Mouse (Mus musculus) spleen, postnatal 10 days (tissue): ENCODE data around the gene Zfp131.
"Not testable (repeated sequence)": the region's sequence is repeated elsewhere in the genome, so short reads cannot be mapped to it uniquely, and the experiment has no call there.

ENCODE experiments used
- DNase-seq, 2 experiments: peaks; one replicate each; pipeline ENCODE4 v3.0.0; 2021 to 2022; ENCODE audit warnings: low spot score in 2 of 2

Zfp131 gene

GRCm38 (mm10) chr13:119790761-119791579, at the start of gene Zfp131:
Gene Zfp131, minus strand, starts transcription at chr13:119790889.
- DNase-seq: peak; percentile 84 to 95

GRCm38 (mm10) chr13:119839982-119840381, 49.3 kb upstream of the Zfp131 start:
- DNase-seq: not testable (repeated sequence)

- DNase-seq: peak in 1 of 2 experiments; percentile 36
Measured at GRCm38 (mm10) chr13:119837719-119838337, 47.1 kb upstream of the Zfp131 start.

- DNase-seq: peak in 1 of 2 experiments; percentile 3
Measured at GRCm38 (mm10) chr13:119836324-119836811, 45.7 kb upstream of the Zfp131 start.

- peak; percentile 5 to 47 for DNase-seq
Measured at GRCm38 (mm10) chr13:119835320-119836056, 44.8 kb upstream of the Zfp131 start, which contains the start of gene D13Ertd608e. Gene D13Ertd608e, plus strand, starts transcription at chr13:119836006.

- not testable (repeated sequence) for DNase-seq
Measured at GRCm38 (mm10) chr13:119830116-119830515, 39.4 kb upstream of the Zfp131 start, which contains the start of gene AF067063. Gene AF067063, minus strand, starts transcription at chr13:119830216.

- no peak for DNase-seq
Measured at GRCm38 (mm10) chr13:119817579-119818206, 27.0 kb upstream of the Zfp131 start.

- DNase-seq: no peak
Measured at GRCm38 (mm10) chr13:119816798-119817197, 26.1 kb upstream of the Zfp131 start.

- no peak for DNase-seq
Measured at GRCm38 (mm10) chr13:119810031-119810430, 19.3 kb upstream of the Zfp131 start.

- no peak for DNase-seq
Measured at GRCm38 (mm10) chr13:119808937-119809336, 18.2 kb upstream of the Zfp131 start.

GRCm38 (mm10) chr13:119797656-119798055, 7.0 kb upstream of the Zfp131 start:
- no peak for DNase-seq

GRCm38 (mm10) chr13:119792791-119793404, 2.2 kb upstream of the Zfp131 start:
- DNase-seq: no peak

- no peak for DNase-seq
Measured at GRCm38 (mm10) chr13:119791580-119792135, 969 bp upstream of the Zfp131 start.

GRCm38 (mm10) chr13:119789851-119790717, 605 bp downstream of the Zfp131 start:
- DNase-seq: peak; percentile 57 to 66

GRCm38 (mm10) chr13:119783581-119783980, 7.1 kb downstream of the Zfp131 start:
- DNase-seq: no peak

- no peak for DNase-seq
Measured at GRCm38 (mm10) chr13:119768541-119768940, 22.1 kb downstream of the Zfp131 start.

- DNase-seq: no peak
Measured at GRCm38 (mm10) chr13:119766480-119766879, 24.2 kb downstream of the Zfp131 start.

GRCm38 (mm10) chr13:119756831-119757230, 33.9 kb downstream of the Zfp131 start:
- no peak for DNase-seq

GRCm38 (mm10) chr13:119755681-119756471, 34.8 kb downstream of the Zfp131 start, which contains the start of gene Nim1k:
Gene Nim1k, minus strand, starts transcription at chr13:119755882.
- peak; percentile 18 to 32 for DNase-seq
